Mouse (Mus musculus) 3T3-L1 (cell line): Measurements from ENCODE around the gene Fam89a.

Experiments used
- DNase-seq: peaks from one replicate; pipeline ENCODE4 v3.0.0-alpha.2; 2015; ENCODE audit warnings: low read depth, low spot score

Gene Fam89a

DNA sequence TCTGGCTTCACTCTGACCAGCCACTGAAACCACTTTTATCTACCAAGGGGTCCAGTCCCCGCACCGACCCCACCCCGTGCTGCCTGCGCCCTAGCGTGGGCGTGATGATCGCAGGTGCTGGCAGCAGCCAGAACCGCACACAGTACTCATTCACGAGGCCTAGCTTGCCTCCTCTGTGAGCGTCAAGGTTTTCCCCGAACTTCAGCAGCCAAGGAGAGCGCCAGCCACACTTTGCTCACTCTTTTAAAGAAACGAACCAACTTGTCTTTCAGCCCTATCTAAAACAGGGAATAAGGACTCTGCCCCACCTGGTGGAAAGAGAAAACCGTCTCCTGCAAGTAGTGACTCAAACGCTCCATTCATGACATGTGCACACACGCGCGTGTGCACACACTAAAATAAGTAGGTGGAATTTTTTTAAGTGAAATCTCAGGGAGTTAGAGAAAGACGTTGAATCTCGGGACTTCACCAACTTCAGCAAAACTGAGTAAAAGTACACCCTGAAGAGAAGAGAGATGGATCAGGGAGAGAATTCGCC lies 762 bp upstream of the Fam89a start:
- no peak for DNase-seq

DNA sequence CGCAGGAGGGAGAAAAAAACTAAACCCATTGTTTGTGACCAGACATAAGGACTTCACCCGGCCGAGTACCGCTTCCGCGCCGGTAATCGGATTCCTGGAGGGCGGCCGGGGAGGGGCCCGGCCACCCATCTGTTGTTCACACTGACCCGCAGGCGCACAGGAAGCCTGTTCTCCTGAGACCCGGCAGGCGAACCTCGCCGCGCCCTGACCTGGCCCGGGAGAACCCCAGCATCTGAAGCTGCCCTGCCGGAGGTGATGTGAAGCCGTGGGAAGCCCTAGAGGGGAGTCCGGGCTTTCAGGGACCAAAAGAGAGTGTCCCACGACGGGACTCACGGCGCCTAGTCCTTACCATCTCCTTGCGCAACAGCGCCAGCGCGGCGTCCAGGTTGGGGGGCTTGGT lies 441 bp downstream of the Fam89a start:
- no peak for DNase-seq

DNA sequence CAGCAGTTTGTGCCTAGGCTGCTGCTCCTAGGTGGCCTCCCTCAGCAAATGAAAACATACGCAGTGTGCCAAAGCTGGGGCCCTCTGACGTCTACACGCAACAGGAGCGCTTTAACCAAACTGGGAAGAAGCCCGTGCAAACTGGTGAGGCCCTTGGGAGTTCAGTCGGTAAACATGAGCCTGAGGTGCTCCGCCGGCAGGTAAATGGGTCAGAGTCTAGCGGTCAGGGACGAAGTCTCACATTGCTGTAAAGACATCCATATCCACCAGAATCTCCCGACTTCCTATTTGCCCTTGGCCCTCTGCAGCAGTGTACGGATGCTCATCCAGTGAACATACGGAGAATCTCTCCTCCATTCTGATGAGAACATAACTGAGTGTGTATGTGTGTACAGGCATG lies 5.0 kb downstream of the Fam89a start:
- DNase-seq: no peak

DNA sequence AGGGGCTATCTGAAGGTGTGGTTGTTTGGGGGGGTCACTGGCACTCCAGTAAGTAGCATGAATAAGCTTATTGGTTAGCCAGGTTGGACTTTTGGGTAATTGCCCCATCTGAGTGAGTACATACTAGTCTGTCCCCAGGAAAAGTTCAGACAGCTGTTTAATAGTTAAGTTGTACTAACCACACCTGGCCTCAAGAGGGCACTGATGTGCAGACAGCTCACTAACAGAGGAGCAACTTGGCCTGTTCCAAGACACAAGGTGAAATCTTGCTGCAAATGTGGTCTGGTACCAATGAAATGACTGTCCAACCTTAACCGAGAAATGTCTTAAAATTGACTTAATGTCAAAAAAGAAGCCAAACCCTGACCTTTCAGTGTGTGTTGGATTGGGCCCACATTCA lies 12.4 kb downstream of the Fam89a start:
- peak; percentile 26 for DNase-seq

DNA sequence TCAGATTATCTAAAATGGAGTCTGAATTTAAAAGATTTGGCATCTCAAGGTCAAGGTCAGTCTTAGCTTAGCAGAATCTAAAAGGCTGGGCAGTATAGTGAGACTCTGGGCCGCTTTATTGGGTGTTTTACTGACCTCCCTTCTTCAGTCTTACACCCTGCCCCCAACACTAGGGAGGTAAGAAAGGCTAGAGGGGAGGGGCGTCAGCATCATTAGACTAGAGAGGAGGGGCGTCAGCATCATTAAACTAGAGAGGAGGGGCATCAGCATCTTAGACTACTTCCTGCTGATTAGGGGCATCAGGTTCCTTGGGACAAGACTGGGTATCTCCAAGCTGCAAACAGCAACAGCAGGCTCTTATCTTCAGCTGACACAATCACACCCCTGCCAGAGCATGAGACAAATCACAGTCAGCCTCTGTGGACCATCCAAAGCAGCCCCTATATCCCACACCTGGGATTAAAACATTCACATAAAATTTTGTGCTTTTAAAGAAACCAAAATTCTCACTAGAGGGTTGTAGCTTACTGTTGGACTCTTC lies 16.2 kb downstream of the Fam89a start:
- no peak for DNase-seq

DNA sequence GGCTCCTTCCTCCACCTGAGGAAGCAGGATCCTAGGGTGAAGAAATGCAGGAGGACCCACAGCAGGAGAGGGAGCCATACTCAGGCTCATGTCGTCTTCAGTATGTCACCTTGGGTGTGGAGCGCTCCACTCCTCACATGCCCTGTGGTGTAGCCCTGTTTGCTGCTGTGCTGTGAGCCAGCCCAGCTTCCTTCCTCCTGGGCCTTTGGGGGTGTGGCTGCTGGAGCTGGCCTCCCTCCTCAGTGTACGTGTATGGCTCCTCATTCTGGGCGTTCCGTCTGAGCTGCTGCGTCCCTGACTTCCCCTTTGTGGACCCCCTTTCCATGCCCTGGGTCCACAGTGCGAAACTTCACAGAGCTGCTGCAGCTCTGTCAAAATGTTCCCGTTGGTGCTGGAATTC lies 18.8 kb downstream of the Fam89a start:
- DNase-seq: no peak

DNA sequence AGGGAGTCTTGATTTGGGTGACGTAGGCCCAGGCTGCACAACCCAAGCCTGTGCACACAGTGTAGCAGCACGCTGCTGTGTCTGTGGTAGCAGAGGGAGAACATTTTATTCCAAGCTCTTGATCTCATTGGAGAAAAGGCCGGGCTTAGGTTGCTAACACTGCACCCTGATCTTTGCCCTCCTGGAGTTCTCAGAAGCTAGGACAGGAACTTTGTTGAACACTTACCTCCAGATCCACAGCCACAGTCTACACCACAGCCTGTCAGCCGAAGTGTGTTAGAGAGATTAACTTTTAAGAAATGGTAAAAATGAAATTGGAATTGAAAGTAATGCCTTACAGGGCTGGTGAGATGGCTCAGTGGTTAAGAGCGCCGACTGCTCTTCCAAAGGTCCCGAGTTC lies 27.3 kb downstream of the Fam89a start:
- DNase-seq: no peak

DNA sequence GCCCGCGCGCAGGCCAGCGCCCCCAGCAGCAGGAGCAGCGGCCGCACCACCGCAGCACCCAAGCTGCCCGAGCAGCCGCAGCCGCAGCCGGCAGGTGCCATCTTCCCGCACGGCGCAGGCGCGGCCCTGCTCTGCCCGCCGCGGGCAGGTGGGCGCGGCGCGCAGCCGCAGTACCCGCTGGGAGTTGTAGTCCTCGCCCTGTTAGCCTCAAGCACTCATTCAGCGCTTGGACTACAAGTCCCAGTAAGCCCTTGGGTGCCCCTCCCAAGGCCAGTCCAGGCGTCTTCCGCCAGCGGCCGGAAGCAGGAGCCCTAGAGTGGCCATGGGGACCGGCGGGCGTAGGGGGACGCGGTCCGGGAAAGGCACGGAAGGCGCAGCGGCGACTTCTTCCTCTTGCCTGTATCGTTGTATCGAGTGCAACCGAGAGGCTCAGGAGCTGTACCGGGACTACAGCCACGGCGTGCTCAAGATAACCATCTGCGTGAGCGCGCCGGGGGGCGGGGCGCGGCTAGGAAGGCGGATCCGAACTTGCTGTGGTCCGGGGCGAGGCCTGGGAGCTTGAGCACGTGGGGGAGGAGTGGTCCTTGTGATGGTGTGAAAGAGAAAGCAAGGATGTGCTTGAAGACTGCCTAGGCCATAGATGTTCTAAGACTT lies 29.6 kb downstream of the Fam89a start, which contains the start of the genes Ttc13 and Arv1:
TSS of gene Ttc13 (minus strand) at position 122 of the 654 bp plus-strand sequence.
TSS of gene Arv1 (plus strand) at position 278 of the 654 bp plus-strand sequence.
- peak; percentile 98 for DNase-seq

DNA sequence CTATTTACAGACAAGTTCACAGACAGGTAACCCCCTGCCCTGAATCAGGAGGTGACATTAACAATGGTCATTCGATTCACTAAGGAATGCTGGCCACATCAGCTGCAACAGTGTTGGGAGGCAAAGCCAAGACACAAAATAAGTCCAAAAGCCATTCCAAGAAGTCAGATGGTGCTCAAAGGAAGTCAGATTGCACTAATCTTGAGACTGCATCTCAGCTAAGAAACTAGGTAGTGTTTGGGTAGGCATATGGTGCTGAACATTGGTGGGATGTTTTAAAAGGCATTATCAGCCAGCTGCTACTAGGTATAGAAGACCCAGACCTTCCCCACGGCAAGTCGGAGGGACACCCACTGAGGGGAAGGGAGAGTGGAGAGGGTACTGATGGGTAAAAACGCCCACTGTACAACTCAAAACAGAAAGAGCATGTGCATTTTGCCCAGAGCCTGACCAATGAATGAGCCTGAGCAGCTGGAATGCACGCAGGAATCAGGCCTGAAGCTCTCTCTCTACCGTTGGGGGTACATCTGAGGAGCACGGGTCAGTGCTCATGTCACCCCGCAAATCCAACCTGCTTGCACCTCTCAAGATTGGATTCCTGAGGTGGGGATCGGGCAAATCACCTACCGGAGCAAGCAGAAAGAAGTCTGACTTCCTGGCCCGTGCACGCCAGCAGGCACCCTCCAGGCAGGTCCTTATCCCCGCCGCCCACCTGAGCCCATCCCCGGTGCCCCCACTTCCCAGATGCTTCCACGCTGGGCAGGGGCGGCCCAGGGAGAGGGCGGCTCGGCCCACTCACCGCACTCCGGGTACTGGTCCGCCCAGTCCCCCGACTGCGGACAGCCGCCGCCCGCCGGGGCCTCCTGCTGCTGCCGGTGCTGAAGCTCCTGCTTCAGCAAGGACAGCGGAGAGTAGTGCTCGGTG lies 30.4 kb downstream of the Fam89a start:
- peak; percentile 31 for DNase-seq

DNA sequence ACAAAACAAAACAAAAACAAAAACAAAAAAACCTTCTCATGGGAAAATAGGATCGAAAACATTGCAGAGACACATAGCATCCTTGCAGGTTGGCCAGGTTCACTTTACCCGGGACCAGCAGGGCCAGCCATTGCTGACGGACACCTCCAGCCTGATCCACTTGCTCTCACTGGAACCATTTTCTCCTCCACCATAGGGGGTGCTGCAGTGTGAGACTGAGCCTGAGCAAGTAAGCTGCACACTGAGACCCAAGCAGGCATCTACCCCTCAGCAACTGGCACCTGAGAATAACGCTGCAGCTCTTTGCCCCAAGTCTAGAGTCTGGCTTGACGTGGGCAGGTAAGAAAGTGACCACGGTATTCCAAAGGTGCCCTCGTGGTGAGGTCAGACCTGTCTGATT lies 31.5 kb downstream of the Fam89a start:
- DNase-seq: peak; percentile 36

DNA sequence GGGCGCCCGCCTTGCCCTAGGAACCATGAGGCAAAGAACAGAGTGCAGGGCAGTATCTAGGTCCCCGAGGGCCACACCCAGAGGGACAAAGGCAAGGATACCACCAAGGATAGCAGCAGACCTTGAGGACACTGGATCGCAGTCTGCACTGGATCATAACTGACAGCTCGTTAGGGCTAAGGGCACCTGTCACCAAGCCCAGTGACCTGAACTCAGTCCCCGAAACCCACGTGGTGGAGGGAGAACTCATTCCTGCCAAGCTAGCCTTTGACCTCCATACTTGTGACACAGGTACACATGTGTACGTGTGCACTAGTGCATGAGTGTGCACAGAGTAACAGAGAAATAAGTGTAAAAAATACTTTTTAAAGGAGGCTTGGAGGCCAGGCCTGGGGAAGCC lies 35.9 kb downstream of the Fam89a start:
- DNase-seq: no peak

DNA sequence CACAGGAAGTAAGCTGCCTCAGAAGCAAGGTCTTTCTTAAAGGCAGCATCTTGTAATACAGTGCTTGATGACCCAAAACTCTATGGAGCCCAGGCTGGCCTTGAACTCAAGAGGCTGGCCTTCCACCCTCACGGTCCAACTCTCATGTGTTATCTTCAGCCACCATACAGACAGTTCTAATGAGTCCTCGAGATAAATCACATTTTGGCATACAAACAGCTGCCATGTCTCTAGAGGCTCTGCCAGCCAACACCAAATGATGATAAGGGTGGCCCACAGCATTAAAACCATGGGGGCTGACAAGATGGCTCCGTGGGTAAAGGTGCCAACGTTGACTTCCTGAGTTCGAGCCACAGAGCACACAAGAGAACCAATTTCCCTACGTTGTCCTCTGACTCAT lies 38.4 kb downstream of the Fam89a start:
- no peak for DNase-seq

DNA sequence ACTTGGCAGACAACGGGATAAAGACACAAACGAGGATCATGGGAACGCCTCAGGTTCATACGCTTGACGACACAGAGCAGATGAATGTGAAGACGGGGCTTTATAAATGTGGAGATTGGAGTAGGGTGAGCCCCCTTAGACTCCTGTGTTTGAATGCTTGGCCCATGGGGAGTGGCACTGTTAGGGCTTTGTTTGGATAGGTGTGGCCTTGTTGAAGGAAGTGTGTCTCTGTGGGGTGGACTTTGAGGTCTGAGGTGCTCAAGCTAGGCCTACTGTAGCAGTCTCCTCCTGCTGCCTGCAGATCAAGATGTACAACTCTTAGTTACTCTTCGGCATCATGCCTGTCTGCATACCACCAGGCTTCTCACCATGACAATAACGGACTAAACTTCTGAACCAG lies 45.8 kb downstream of the Fam89a start:
- no peak for DNase-seq

DNA sequence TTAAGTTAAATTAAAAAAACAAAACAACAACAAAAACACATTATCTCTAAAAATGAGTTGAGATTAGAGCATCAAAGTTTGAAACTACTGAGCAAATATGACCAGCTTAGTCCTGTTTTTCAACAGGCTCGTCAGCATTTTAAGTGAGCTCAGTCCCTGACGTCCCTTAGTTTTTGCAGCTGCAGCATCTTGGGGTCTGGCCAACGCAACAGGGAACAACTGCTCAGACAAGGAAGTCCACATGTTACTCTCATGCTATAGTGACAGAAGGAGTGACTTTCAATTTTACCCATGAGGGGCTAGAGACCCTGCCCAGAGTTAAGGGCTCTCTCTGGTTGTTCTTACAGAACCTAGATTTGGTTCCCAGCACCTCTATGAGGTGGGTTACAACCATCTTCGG lies 47.3 kb downstream of the Fam89a start:
- no peak for DNase-seq

DNA sequence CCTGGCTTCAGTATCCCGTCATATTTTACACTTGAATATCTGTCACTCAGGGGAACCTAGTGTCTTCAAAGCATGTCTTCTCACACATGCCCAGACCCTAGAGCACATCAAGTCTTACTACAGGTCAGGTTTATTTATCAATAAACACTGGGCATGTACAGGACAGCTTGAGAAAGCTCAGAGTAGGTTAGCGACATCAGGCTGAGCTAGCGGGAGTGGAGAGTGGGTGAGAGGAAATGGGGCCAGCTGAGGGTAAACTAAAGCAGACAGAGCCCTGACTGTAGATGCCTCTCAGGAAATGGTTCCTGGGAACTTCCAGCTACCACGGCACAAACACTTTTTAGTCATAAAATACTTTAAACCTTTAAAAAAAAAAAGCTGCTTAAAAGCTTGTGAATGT lies 48.1 kb downstream of the Fam89a start:
- no peak for DNase-seq

DNA sequence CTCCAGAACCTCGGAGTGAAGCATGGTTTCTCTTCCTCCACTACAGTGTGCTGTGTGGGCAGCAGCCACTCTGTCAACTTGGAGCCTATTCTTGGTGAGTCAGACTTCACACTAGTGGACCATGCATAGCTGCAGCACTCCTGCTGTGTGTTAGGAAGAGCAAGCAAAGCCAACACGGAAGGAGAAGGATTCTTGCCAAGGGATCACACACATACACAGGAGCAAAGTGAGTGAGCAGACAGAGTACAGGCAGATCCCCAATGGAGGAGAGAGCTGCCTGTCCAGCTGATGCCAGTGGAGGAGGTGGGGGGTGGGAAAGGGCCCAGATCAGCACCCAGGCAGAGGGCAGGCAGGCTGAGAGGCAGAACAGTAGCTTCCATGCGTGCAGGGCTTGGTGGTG lies 49.4 kb downstream of the Fam89a start:
- peak; percentile 9 for DNase-seq

DNA sequence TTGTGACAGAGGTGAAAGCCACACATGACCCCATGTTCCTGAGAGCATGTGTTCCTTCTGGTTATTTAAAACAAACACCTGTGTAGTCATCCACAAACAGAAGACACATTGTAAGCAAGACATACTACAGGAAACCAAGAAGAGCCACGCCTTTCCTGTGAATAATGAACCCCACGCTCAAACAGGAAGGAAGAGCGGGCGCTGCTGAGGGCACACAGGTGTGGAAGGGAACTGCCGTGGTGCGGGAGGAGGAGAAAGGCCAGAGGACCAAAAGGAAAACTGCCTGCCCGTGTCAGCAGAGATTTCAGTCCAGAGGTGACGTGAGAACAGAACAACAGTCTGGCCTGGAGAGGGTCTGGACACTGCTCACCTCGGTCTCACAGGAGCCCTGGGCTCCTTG lies 50.6 kb downstream of the Fam89a start:
- no peak for DNase-seq

DNA sequence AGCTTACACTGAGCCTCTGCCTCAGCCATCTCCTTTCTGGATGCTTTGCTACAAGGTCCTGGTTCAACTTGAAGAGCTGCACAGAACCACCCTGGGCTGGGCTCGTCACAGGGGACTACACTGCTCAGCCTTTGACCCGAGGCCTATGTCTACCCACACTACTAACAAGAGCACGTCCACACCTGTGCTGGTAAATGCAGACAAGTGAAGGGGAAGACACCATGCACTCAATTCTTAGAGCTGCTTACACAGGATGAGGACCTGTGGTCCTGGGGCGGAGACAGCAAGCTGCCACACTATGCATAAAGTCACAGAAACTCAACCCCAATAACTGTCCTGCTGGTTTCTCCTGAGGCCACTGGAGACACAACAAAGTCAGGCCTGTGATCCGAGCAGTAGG lies 51.4 kb downstream of the Fam89a start:
- no peak for DNase-seq

DNA sequence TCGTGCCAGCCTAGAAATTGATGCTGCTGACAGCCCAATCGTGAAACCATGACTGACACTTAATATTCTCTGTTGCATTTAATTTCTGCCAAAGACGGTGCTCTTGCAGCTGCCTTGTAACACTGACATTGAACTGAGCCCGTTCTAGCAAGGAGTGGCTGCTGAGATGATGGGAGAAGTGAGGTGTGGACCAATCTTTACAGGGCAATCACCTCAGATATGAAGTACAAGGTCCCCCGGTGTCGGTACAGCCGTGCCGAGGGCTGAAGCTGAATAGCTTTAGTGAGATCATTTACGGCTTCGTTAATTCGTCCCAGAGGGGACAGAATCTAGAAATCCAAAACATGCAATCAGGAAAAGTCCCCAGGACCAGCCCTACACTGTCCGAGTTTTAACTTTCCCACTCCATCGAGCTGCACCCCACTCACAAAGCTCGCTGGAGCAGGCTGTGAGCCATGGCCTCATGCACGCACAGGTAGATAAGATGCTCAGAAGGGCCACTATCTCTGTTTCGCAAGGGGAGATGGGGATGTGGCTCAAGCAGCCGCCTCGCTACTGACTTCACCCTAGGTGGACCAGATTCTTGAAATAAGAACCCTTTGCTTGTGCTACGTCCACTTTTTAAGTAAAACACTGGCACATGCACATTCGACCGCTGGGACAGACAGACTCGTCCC lies 56.1 kb downstream of the Fam89a start:
- no peak for DNase-seq

DNA sequence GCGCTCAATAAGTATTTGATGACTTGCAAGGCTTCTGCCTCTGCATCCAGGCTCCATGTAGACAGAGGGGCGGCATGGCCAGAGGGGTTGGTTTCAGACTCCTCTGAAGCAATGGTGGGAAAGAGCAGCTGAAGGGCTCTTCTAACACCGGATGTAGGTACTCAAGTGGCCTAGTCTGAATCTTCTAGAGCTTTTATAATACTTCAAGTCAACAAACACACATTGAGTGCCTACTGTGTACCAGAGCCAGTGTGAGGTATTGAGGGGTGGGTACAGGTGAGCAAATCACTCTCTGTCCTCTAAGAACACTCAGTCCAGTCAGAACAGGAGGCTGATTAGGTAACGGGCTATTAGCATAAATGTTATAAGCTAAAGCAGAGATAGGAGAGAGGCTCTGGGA lies 59.9 kb downstream of the Fam89a start:
- no peak for DNase-seq
